Mouse (Mus musculus): Measurements from ENCODE around the gene Slc12a1.

The Slc12a1 gene

GRCm38 (mm10) chr2:125259230-125260120 is 107.2 kb downstream of the Slc12a1 start:
- DNase-seq = peak; percentile 10

GRCm38 (mm10) chr2:125260326-125260725 is 108.0 kb downstream of the Slc12a1 start:
- no peak for DNase-seq

GRCm38 (mm10) chr2:125263056-125263455 is 110.8 kb downstream of the Slc12a1 start:
- DNase-seq = no peak

GRCm38 (mm10) chr2:125263753-125264152 is 111.4 kb downstream of the Slc12a1 start:
- DNase-seq = no peak

GRCm38 (mm10) chr2:125268876-125269275 is 116.6 kb downstream of the Slc12a1 start:
- no peak for DNase-seq

GRCm38 (mm10) chr2:125275617-125276016 is 123.3 kb downstream of the Slc12a1 start:
- no peak for DNase-seq

GRCm38 (mm10) chr2:125276692-125277091 is 124.4 kb downstream of the Slc12a1 start:
- no peak for DNase-seq

GRCm38 (mm10) chr2:125278474-125278873 is 126.2 kb downstream of the Slc12a1 start:
- no peak for DNase-seq
